16 mouse cellular contexts compared by ENCODE assay signal in genomic region chr15:80739972-80740371, GRCm38 (mm10). TPM values are rescaled to one million over a fixed set of nuclear protein-coding genes. Genes with fewer than 3 reads are reported as not detected.
DNase-seq lines count a peak whose midpoint lies in the region; ATAC-seq and TF ChIP-seq lines count a peak whose summit lies in the region.
"Had no signal": no experiment of that assay in that cellular context is flagged by ENCODE, and none has a peak within 500 bp of the region (broad histone marks: within the 10 kb centered on the region; RNA-seq: fewer than 3 reads in every experiment).

No protein-coding gene starts in this region.

- peaks cover 68% of the 10 kb centered on the region for H3K4me1 ChIP-seq in liver, embryonic 13.5 days (replicated peaks)
- H3K4me1 ChIP-seq in megakaryocyte, embryonic 14.5 days = peaks cover 66% of the 10 kb centered on the region
- no peaks in the 10 kb centered on the region for H3K4me1 ChIP-seq in stomach, postnatal 0 days (replicated peaks; ENCODE audit: control insufficient read depth, insufficient read depth)
- H3K4me1 ChIP-seq: forebrain, embryonic 13.5 days; midbrain, embryonic 12.5 days had no signal

- H3K4me3 ChIP-seq in liver, embryonic 13.5 days (replicated peaks) = no peak overlapping the region
- peak overlapping the region; percentile 26 for H3K4me3 ChIP-seq in megakaryocyte, embryonic 14.5 days (replicated peaks)
- no peak overlapping the region for H3K4me3 ChIP-seq in stomach, postnatal 0 days (ENCODE audit: low read depth, low read length)
- H3K4me3 ChIP-seq: forebrain, embryonic 13.5 days; heart, adult 2 months; midbrain, embryonic 12.5 days; myocyte had no signal

- DNase-seq in liver, embryonic 13.5 days = no peak
- DNase-seq in liver = no peak
- DNase-seq in induced T-regulatory cell, adult 2 months (ENCODE audit: low read depth) = peak; percentile 65
- DNase-seq in stomach, postnatal 0 days (ENCODE audit: low spot score) = no peak
- DNase-seq in kidney, postnatal 4 days = no peak
- no peak for DNase-seq in retina, embryonic 14.5 days (ENCODE audit: low spot score)
- DNase-seq in frontal cortex, adult 2 months (ENCODE audit: extremely low spot score in 1 of 2, low spot score in 1 of 2) = no peak
- DNase-seq: adrenal gland, postnatal 25 days; heart, adult 2 months; lung, postnatal 14 days had no signal

- peak overlapping the region; percentile 50; the same call in 1 of the 2 replicates for H3K27ac ChIP-seq in liver, embryonic 13.5 days
- peak overlapping the region; percentile 53; the same call in 1 of the 2 replicates for H3K27ac ChIP-seq in stomach, postnatal 0 days (replicated peaks)
- H3K27ac ChIP-seq: forebrain, embryonic 13.5 days; heart, adult 2 months; hindbrain, postnatal 0 days; midbrain, embryonic 12.5 days had no signal

- no peaks in the 10 kb centered on the region for H3K27me3 ChIP-seq in liver, embryonic 13.5 days
- H3K27me3 ChIP-seq in megakaryocyte, embryonic 14.5 days (replicated peaks) = no peaks in the 10 kb centered on the region
- H3K27me3 ChIP-seq in stomach, postnatal 0 days (ENCODE audit: control insufficient read depth, insufficient read depth, low read length) = no peaks in the 10 kb centered on the region
- H3K27me3 ChIP-seq: forebrain, embryonic 13.5 days; midbrain, embryonic 12.5 days had no signal

- WGBS in liver, embryonic 13.5 days (ENCODE audit: insufficient replicate concordance) = 75% methylated on average over 1 of the region's 1 CpGs
- WGBS in stomach, postnatal 0 days = 94% methylated on average over 1 of the region's 1 CpGs

- no peak overlapping the region for H3K4me2 ChIP-seq in liver, embryonic 13.5 days
- no peak overlapping the region for H3K4me2 ChIP-seq in stomach, postnatal 0 days (replicated peaks; ENCODE audit: low read depth)
- H3K4me2 ChIP-seq: forebrain, embryonic 13.5 days; midbrain, embryonic 12.5 days had no signal

- no peak overlapping the region for H3K9ac ChIP-seq in liver, embryonic 13.5 days
- no peak overlapping the region for H3K9ac ChIP-seq in stomach, postnatal 0 days (ENCODE audit: low read length)
- H3K9ac ChIP-seq: forebrain, embryonic 13.5 days; midbrain, embryonic 12.5 days had no signal

- TF ChIP-seq EP300 in stomach, postnatal 0 days (optimal IDR thresholded peaks at IDR 0.05) = no peak

- no peaks in the 10 kb centered on the region for H3K36me3 ChIP-seq in liver, embryonic 13.5 days
- peaks cover 10% of the 10 kb centered on the region for H3K36me3 ChIP-seq in megakaryocyte, embryonic 14.5 days (replicated peaks; ENCODE audit: low read length)
- H3K36me3 ChIP-seq in stomach, postnatal 0 days (ENCODE audit: control insufficient read depth, insufficient read depth, low read length) = no peaks in the 10 kb centered on the region
- H3K36me3 ChIP-seq: midbrain, embryonic 12.5 days had no signal

- 0 out of 2 replicates have a peak, but pooled peaks have one; percentile 5 for ATAC-seq in liver, embryonic 13.5 days (ENCODE audit: low read depth)
- ATAC-seq in stomach, postnatal 0 days (ENCODE audit: low FRiP score, low TSS enrichment) = no peak
- ATAC-seq: CD4-positive, CD25-positive, alpha-beta regulatory T cell, adult 4 months; forebrain, embryonic 13.5 days; hindbrain, postnatal 0 days had no signal

- no peak for TF ChIP-seq CTCF in stomach, postnatal 0 days (IDR thresholded peaks at IDR 0.05; ENCODE audit: low read depth)

- no peaks in the 10 kb centered on the region for H3K9me3 ChIP-seq in liver, embryonic 13.5 days (replicated peaks)
- H3K9me3 ChIP-seq in megakaryocyte, embryonic 14.5 days = no peaks in the 10 kb centered on the region
- no peaks in the 10 kb centered on the region for H3K9me3 ChIP-seq in stomach, postnatal 0 days (ENCODE audit: control insufficient read depth, low read length)
- H3K9me3 ChIP-seq: forebrain, embryonic 13.5 days; midbrain, embryonic 12.5 days had no signal

RNA-seq across cellular contexts. Expression of gene Tnrc6b, which starts 28.9 kb away (rescaled TPM):
- polyA plus RNA-seq in liver, embryonic 13.5 days (2015; fragmentation: Nextera tagmentation; extraction: Ambion mirVana) = 18.7 and 23.6 TPM in 2 replicates
- 19.3 and 32.0 TPM in 2 replicates for polyA plus RNA-seq in megakaryocyte, embryonic 14.5 days (2012; ENCODE audit: insufficient read depth, low replicate concordance)
- 8.5 and 9.4 TPM in 2 replicates for polyA plus RNA-seq in stomach, postnatal 0 days (2015; fragmentation: Nextera tagmentation; extraction: Ambion mirVana)
- polyA plus RNA-seq in frontal cortex, adult 2 months (2012; rRNA removed) = 21.4 and 43.0 TPM in 2 replicates
